Mouse (Mus musculus) liver, postnatal 0 days (tissue): ENCODE measurements around the gene Gm49387. TPM values are rescaled to one million over a fixed set of nuclear protein-coding genes. Genes with fewer than 3 reads are reported as not detected.

Experiments
- ATAC-seq: fragments of 200-750 bp; cut with Nextera tagmentation; 2 replicates; pipeline ENCODE4 v1.8.0; 2017; ENCODE audit warnings: mild to moderate bottlenecking, moderate library complexity
- DNase-seq: peaks from one replicate; pipeline ENCODE4 v3.0.0-alpha.2; 2016
- H3K27ac ChIP-seq: fragments of 300-500 bp; sonication (generic); 2 replicates; pipeline ENCODE4 v1.5.1; 2014; ENCODE audit warnings: antibody characterized with exemption, moderate library complexity, mild to moderate bottlenecking, low read depth
- H3K27me3 ChIP-seq: fragments of 300-500 bp; sonication (generic); 2 replicates; pipeline ENCODE4 v1.6.1; 2014; ENCODE audit warnings: low read length, control low read depth, mixed read lengths; ENCODE audit not compliant: insufficient read depth
- H3K36me3 ChIP-seq: fragments of 300-500 bp; sonication (generic); replicated peaks from 2 replicates; pipeline ENCODE4 v1.6.1; 2014; ENCODE audit warnings: mild to moderate bottlenecking, control low read depth, low read length, moderate library complexity, mixed read lengths; ENCODE audit not compliant: insufficient read depth
- H3K4me1 ChIP-seq: fragments of 300-500 bp; sonication (generic); 2 replicates; pipeline ENCODE4 v1.6.1; 2014; ENCODE audit warnings: antibody characterized with exemption, mild to moderate bottlenecking, control low read depth; ENCODE audit not compliant: insufficient read depth
- H3K4me2 ChIP-seq: fragments of 300-500 bp; sonication (generic); 2 replicates; pipeline ENCODE4 v1.6.1; 2014; ENCODE audit warnings: low read depth, mild to moderate bottlenecking, low read length, moderate library complexity, mixed read lengths
- H3K4me3 ChIP-seq: fragments of 300-500 bp; sonication (generic); 2 replicates; pipeline ENCODE4 v1.5.1; 2014; ENCODE audit warnings: low read depth, low read length
- H3K9ac ChIP-seq: fragments of 300-500 bp; sonication (generic); replicated peaks from 2 replicates; pipeline ENCODE4 v1.6.1; 2014; ENCODE audit warnings: mild to moderate bottlenecking, moderate library complexity
- H3K9me3 ChIP-seq: fragments of 300-500 bp; sonication (generic); 2 replicates; pipeline ENCODE4 v1.6.1; 2016; ENCODE audit warnings: mild to moderate bottlenecking, control low read depth, low read length, mixed read lengths
- CTCF ChIP-seq: sonication (generic); IDR thresholded peaks from 2 replicates; pipeline ENCODE4 v1.5.1; 2016; ENCODE audit warnings: antibody characterized with exemption, low read depth
- EP300 ChIP-seq: IDR thresholded peaks from 2 replicates; pipeline ENCODE4 v1.6.1; 2016; ENCODE audit warnings: antibody characterized with exemption, low read depth, mild to moderate bottlenecking
- WGBS: fragments of 180-500 bp; shearing (Covaris S2); extraction: QIAGEN DNeasy Blood & Tissue Kit; methylation state at CpG from one replicate; pipeline ENCODE4 v1.1.7; 2014; ENCODE audit not compliant: insufficient replicate concordance; 5-methylcytosine and 5-hydroxymethylcytosine counted together
- polyA plus RNA-seq: library from polyadenylated mRNA; unstranded; fragments of >200 nt; fragmentation: Nextera tagmentation; extraction: Ambion mirVana; gene quantifications from 2 replicates; pipeline ENCODE4 v1.2.1, GENCODE M21; 2015

Gene Gm49387
- polyA plus RNA-seq, 1 experiment from 2014 or later, result 3.9 TPM

- TF ChIP-seq EP300 (no peak), CTCF (no peak)
- peak overlapping the region; percentile 76 for H3K27ac ChIP-seq
- no peaks in the 10 kb centered on the region for H3K36me3 ChIP-seq
- ATAC-seq (peak; percentile 66; the same call in 1 of the 2 replicates), DNase-seq (peak; percentile 70)
- no peak overlapping the region for H3K4me3 ChIP-seq
- no peak overlapping the region for H3K9ac ChIP-seq
- H3K27me3 ChIP-seq, result no peaks in the 10 kb centered on the region
- H3K4me1 ChIP-seq, result peaks cover 36% of the 10 kb centered on the region
- 24% methylated on average over 12 of the region's 12 CpGs for WGBS
- H3K9me3 ChIP-seq, result no peaks in the 10 kb centered on the region
- H3K4me2 ChIP-seq, result 0 out of 2 replicates have a peak overlapping the region, but pooled peaks have one; percentile 20
Observed at GRCm38 (mm10) chr14:31531506-31532148, 109.1 kb downstream of the Gm49387 start.

GRCm38 (mm10) chr14:31530847-31531246, 109.8 kb downstream of the Gm49387 start:
- TF ChIP-seq CTCF (no peak), EP300 (no peak)
- Histone ChIP-seq H3K4me2 (peak overlapping the region; percentile 20; the same call in 1 of the 2 replicates), H3K4me3 (no peak overlapping the region), H3K27ac (peak overlapping the region; percentile 76), H3K9me3 (no peaks in the 10 kb centered on the region), H3K27me3 (no peaks in the 10 kb centered on the region), H3K36me3 (no peaks in the 10 kb centered on the region), H3K4me1 (peaks cover 36% of the 10 kb centered on the region), H3K9ac (no peak overlapping the region)
- WGBS, result 45% methylated on average over 4 of the region's 4 CpGs
- ATAC-seq (peak; percentile 61; the same call in 1 of the 2 replicates), DNase-seq (no peak)

- no peaks in the 10 kb centered on the region; the same call in 1 of the 2 replicates for H3K4me1 ChIP-seq
- H3K9ac ChIP-seq, result no peak overlapping the region
- DNase-seq (no peak), ATAC-seq (no peak)
- no peak overlapping the region for H3K27ac ChIP-seq
- WGBS, result 76% methylated on average over 7 of the region's 7 CpGs
- no peaks in the 10 kb centered on the region for H3K27me3 ChIP-seq
- no peak overlapping the region for H3K4me2 ChIP-seq
- H3K36me3 ChIP-seq, result no peaks in the 10 kb centered on the region
- TF ChIP-seq CTCF, result no peak
- TF ChIP-seq EP300, result no peak
- H3K4me3 ChIP-seq, result no peak overlapping the region
- H3K9me3 ChIP-seq, result no peaks in the 10 kb centered on the region
Observed at GRCm38 (mm10) chr14:31525040-31525810, 115.5 kb downstream of the Gm49387 start.

- Histone ChIP-seq H3K27ac (no peak overlapping the region), H3K36me3 (no peaks in the 10 kb centered on the region), H3K9me3 (no peaks in the 10 kb centered on the region), H3K4me1 (no peaks in the 10 kb centered on the region; the same call in 1 of the 2 replicates), H3K4me2 (no peak overlapping the region), H3K9ac (no peak overlapping the region), H3K27me3 (no peaks in the 10 kb centered on the region), H3K4me3 (no peak overlapping the region)
- WGBS, result 55% methylated on average over 2 of the region's 2 CpGs
- DNase-seq, result no peak
- no peak for ATAC-seq
- TF ChIP-seq EP300 (no peak), CTCF (no peak)
Observed at GRCm38 (mm10) chr14:31521318-31521717, 119.4 kb downstream of the Gm49387 start.

GRCm38 (mm10) chr14:31519165-31519564, 121.5 kb downstream of the Gm49387 start:
- 26% methylated on average over 3 of the region's 3 CpGs for WGBS
- TF ChIP-seq EP300 (no peak), CTCF (peak; percentile 75)

GRCm38 (mm10) chr14:31515895-31516294, 124.8 kb downstream of the Gm49387 start:
- WGBS, result 83% methylated on average over 2 of the region's 2 CpGs
- Histone ChIP-seq H3K27ac (no peak overlapping the region), H3K9ac (no peak overlapping the region), H3K27me3 (no peaks in the 10 kb centered on the region), H3K4me1 (no peaks in the 10 kb centered on the region; the same call in 1 of the 2 replicates), H3K4me2 (no peak overlapping the region), H3K9me3 (no peaks in the 10 kb centered on the region), H3K36me3 (no peaks in the 10 kb centered on the region), H3K4me3 (no peak overlapping the region)
- ATAC-seq (peak; percentile 58), DNase-seq (no peak)
- TF ChIP-seq EP300 (no peak), CTCF (no peak)

More at GRCm38 (mm10) chr14:31519165-31519564, 121.5 kb downstream of the Gm49387 start:
- H3K9me3 ChIP-seq, result no peaks in the 10 kb centered on the region
- no peaks in the 10 kb centered on the region for H3K27me3 ChIP-seq
- peak overlapping the region; percentile 44 for H3K4me2 ChIP-seq
- no peaks in the 10 kb centered on the region; the same call in 1 of the 2 replicates for H3K4me1 ChIP-seq
- no peak overlapping the region for H3K4me3 ChIP-seq
- no peak for DNase-seq
- H3K27ac ChIP-seq, result no peak overlapping the region
- H3K36me3 ChIP-seq, result no peaks in the 10 kb centered on the region
- ATAC-seq, result peak; percentile 53
- 0 out of 2 replicates have a peak overlapping the region, but pooled peaks have one; percentile 16 for H3K9ac ChIP-seq
